Mouse (Mus musculus) kidney, embryonic 15.5 days (tissue): ENCODE results near the gene Ercc2. TPM values are rescaled to one million over a fixed set of nuclear protein-coding genes. Genes with fewer than 3 reads are reported as not detected.

Experiments used
- ATAC-seq: fragments of 200-750 bp; cut with Nextera tagmentation; replicated peaks from 2 replicates; pipeline ENCODE4 v1.8.0; 2017; ENCODE audit warnings: moderate TSS enrichment; ENCODE audit not compliant: low FRiP score
- H3K27ac ChIP-seq: fragments of 300-500 bp; sonication (generic); 2 replicates; pipeline ENCODE4 v1.5.1; 2015; ENCODE audit warnings: mild to moderate bottlenecking, inconsistent platforms
- H3K27me3 ChIP-seq: fragments of 300-500 bp; sonication (generic); 2 replicates; pipeline ENCODE4 v1.6.1; 2015; ENCODE audit warnings: inconsistent platforms
- H3K36me3 ChIP-seq: fragments of 300-500 bp; sonication (generic); 2 replicates; pipeline ENCODE4 v1.6.1; 2015; ENCODE audit warnings: inconsistent platforms
- H3K4me1 ChIP-seq: fragments of 300-500 bp; sonication (generic); 2 replicates; pipeline ENCODE4 v1.6.1; 2015; ENCODE audit warnings: inconsistent platforms
- H3K4me2 ChIP-seq: fragments of 300-500 bp; sonication (generic); 2 replicates; pipeline ENCODE4 v1.6.1; 2015; ENCODE audit warnings: moderate library complexity, mild to moderate bottlenecking, inconsistent platforms
- H3K4me3 ChIP-seq: fragments of 300-500 bp; sonication (generic); replicated peaks from 2 replicates; pipeline ENCODE4 v1.5.1; 2015; ENCODE audit warnings: mild to moderate bottlenecking, inconsistent platforms
- H3K9ac ChIP-seq: fragments of 300-500 bp; sonication (generic); 2 replicates; pipeline ENCODE4 v1.6.1; 2015; ENCODE audit warnings: mild to moderate bottlenecking, inconsistent platforms
- H3K9me3 ChIP-seq: fragments of 300-500 bp; sonication (generic); replicated peaks from 2 replicates; pipeline ENCODE4 v1.6.1; 2016; ENCODE audit warnings: inconsistent platforms
- WGBS: fragments of 180-500 bp; shearing (Covaris S2); methylation state at CpG from one replicate; pipeline ENCODE4 v1.1.7; 2015; ENCODE audit warnings: mixed read lengths; 5-methylcytosine and 5-hydroxymethylcytosine counted together
- polyA plus RNA-seq: library from polyadenylated mRNA; unstranded; fragments of >200 nt; fragmentation: Nextera tagmentation; extraction: Ambion mirVana; gene quantifications from 2 replicates; pipeline ENCODE4 v1.2.1, GENCODE M21; 2015

The Ercc2 gene
- polyA plus RNA-seq, 1 experiment from 2014 or later, result 19.5 TPM

- Histone ChIP-seq H3K9me3 (no peaks in the 10 kb centered on the region), H3K9ac (no peak overlapping the region), H3K4me1 (peaks cover 13% of the 10 kb centered on the region), H3K27me3 (peaks cover 49% of the 10 kb centered on the region), H3K4me3 (no peak overlapping the region), H3K27ac (no peak overlapping the region), H3K36me3 (no peaks in the 10 kb centered on the region), H3K4me2 (no peak overlapping the region)
- WGBS, result 66% methylated on average over 15 of the region's 15 CpGs
- no peak for ATAC-seq
These were observed 34.8 kb downstream of the Ercc2 start for GRCm38 (mm10) chr7:19416590-19416989.

- H3K27ac ChIP-seq, result no peak overlapping the region
- no peak overlapping the region for H3K9ac ChIP-seq
- peaks cover 13% of the 10 kb centered on the region for H3K4me1 ChIP-seq
- no peak for ATAC-seq
- peaks cover 4% of the 10 kb centered on the region for H3K36me3 ChIP-seq
- 5% methylated on average over 28 of the region's 28 CpGs for WGBS
- peak overlapping the region; percentile 50 for H3K4me2 ChIP-seq
- peaks cover 62% of the 10 kb centered on the region for H3K27me3 ChIP-seq
- H3K4me3 ChIP-seq, result peak overlapping the region; percentile 22
- H3K9me3 ChIP-seq, result no peaks in the 10 kb centered on the region
These were observed 38.3 kb downstream of the Ercc2 start for GRCm38 (mm10) chr7:19420121-19420520.

DNA sequence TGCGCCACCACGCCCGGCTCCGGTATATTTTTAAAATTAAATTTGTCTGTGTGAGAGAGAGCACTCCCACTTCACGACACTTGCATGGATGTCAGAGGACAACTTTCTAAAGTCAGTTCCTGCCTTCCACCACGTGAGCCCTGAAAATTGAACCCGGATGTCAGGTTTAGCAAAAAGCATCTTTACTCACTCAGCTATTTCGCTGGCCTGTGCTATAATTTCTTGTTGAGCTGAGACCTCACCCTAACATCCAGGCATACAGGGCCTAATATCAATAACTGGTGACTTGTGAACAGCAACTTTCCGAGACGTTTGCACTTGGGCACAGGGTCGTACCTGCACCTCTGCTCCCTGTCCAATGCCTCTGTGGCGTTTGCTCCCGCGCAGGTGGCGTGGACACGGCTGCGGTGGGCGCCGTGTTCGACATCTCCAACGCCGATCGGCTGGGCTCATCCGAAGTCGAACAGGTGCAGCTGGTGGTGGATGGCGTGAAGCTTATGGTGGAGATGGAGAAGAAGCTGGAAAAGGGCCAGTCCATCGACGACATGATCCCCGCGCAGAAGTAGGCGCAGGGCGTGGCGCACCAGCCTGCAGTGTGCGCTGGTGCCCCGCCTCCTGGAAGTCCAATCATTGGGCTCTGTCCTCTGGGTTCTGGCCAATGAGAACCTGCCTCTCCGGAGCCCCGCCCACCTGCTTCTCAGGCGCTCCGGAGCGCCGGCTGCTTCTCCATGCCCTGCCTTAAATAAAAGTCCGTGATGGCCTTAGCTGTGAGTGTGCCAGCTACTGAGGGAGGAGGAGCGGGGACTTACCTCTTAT is 39.2 kb downstream of the Ercc2 start:
- Histone ChIP-seq H3K27me3 (peaks cover 62% of the 10 kb centered on the region), H3K36me3 (peaks cover 13% of the 10 kb centered on the region), H3K4me3 (peak overlapping the region; percentile 38), H3K27ac (no peak overlapping the region), H3K4me2 (peak overlapping the region; percentile 66), H3K9me3 (no peaks in the 10 kb centered on the region), H3K9ac (no peak overlapping the region), H3K4me1 (peaks cover 13% of the 10 kb centered on the region)
- WGBS, result 12% methylated on average over 43 of the region's 43 CpGs
- peak; percentile 96 for ATAC-seq

- peaks cover 13% of the 10 kb centered on the region for H3K4me1 ChIP-seq
- H3K9me3 ChIP-seq, result no peaks in the 10 kb centered on the region
- no peak overlapping the region for H3K4me2 ChIP-seq
- H3K27me3 ChIP-seq, result peaks cover 48% of the 10 kb centered on the region
- ATAC-seq, result no peak
- H3K36me3 ChIP-seq, result peaks cover 33% of the 10 kb centered on the region
- no peak overlapping the region for H3K27ac ChIP-seq
- no peak overlapping the region for H3K9ac ChIP-seq
- no peak overlapping the region for H3K4me3 ChIP-seq
- WGBS, result 91% methylated on average over 3 of the region's 3 CpGs
These were observed 41.3 kb downstream of the Ercc2 start for GRCm38 (mm10) chr7:19423083-19423482.

- WGBS, result 64% methylated on average over 4 of the region's 4 CpGs
- Histone ChIP-seq H3K9me3 (no peaks in the 10 kb centered on the region), H3K27me3 (peaks cover 39% of the 10 kb centered on the region)
These were observed 42.2 kb downstream of the Ercc2 start for GRCm38 (mm10) chr7:19424051-19424450.

DNA sequence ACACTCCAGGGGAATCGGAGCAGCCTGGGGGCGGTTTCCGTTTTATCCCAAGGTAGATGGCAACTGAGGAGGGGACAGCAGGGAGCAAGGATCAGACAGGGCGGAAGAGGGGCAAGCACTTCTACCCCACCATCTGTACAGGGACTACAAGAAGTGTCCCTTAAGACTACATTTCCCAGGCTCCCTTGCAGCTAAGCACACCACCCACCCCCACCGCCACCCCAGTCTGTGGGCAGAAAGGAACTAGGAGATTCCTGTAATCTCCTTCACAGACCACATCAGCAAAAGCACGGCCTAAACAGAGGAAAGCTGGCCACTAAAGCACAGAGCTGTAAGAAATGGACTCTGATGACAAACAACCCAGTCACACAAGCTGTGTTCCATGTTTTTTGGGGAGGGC is 44.5 kb downstream of the Ercc2 start:
- Histone ChIP-seq H3K27me3 (peaks cover 16% of the 10 kb centered on the region), H3K4me2 (no peak overlapping the region), H3K9me3 (no peaks in the 10 kb centered on the region), H3K9ac (no peak overlapping the region), H3K36me3 (peaks cover 66% of the 10 kb centered on the region), H3K27ac (no peak overlapping the region), H3K4me1 (peaks cover 2% of the 10 kb centered on the region), H3K4me3 (no peak overlapping the region)
- ATAC-seq, result no peak
- 65% methylated on average over 6 of the region's 6 CpGs for WGBS

More at GRCm38 (mm10) chr7:19424051-19424450, 42.2 kb downstream of the Ercc2 start:
- Histone ChIP-seq H3K9ac (no peak overlapping the region), H3K4me3 (no peak overlapping the region), H3K4me1 (peaks cover 13% of the 10 kb centered on the region), H3K27ac (no peak overlapping the region), H3K4me2 (no peak overlapping the region), H3K36me3 (peaks cover 43% of the 10 kb centered on the region)
- no peak for ATAC-seq

- WGBS, result 91% methylated on average over 6 of the region's 6 CpGs
- no peak overlapping the region for H3K27ac ChIP-seq
- no peaks in the 10 kb centered on the region for H3K9me3 ChIP-seq
- no peak overlapping the region for H3K4me2 ChIP-seq
- H3K4me3 ChIP-seq, result no peak overlapping the region
- H3K9ac ChIP-seq, result no peak overlapping the region
- no peak for ATAC-seq
- peaks cover 72% of the 10 kb centered on the region for H3K36me3 ChIP-seq
- H3K27me3 ChIP-seq, result peaks cover 10% of the 10 kb centered on the region
- H3K4me1 ChIP-seq, result no peaks in the 10 kb centered on the region
These were observed 45.1 kb downstream of the Ercc2 start for GRCm38 (mm10) chr7:19426888-19427287.

- no peak overlapping the region for H3K4me2 ChIP-seq
- H3K36me3 ChIP-seq, result peaks cover 84% of the 10 kb centered on the region
- peaks cover 4% of the 10 kb centered on the region; the same call in 1 of the 2 replicates for H3K9me3 ChIP-seq
- ATAC-seq, result no peak
- no peaks in the 10 kb centered on the region for H3K27me3 ChIP-seq
- no peak overlapping the region for H3K9ac ChIP-seq
- no peaks in the 10 kb centered on the region for H3K4me1 ChIP-seq
- no peak overlapping the region for H3K27ac ChIP-seq
- WGBS, result 72% methylated on average over 15 of the region's 15 CpGs
- no peak overlapping the region for H3K4me3 ChIP-seq
These were observed 46.3 kb downstream of the Ercc2 start for GRCm38 (mm10) chr7:19427999-19428650.

DNA sequence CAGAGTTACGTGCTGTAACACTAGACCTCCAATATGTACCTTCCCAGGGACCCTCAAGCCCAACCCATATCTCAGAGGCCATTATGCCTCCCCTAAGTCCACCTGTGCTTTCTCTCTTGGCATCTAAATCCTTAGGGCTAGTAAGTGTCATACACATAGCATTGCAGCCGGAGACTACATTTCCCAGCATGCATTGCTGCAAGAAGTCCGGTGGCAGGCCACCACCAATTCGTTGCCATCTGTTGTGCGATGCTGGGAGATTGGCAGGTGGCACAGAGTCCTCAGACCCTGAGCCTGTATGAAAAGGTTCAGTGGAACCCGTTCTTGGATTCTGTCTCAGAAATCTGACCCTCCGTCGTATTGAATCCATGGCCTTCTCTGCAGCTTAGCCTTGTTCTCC is 47.9 kb downstream of the Ercc2 start:
- ATAC-seq, result no peak
- Histone ChIP-seq H3K27me3 (no peaks in the 10 kb centered on the region), H3K9me3 (peaks cover 4% of the 10 kb centered on the region; the same call in 1 of the 2 replicates), H3K9ac (no peak overlapping the region), H3K4me1 (no peaks in the 10 kb centered on the region), H3K27ac (no peak overlapping the region), H3K4me3 (no peak overlapping the region), H3K4me2 (no peak overlapping the region), H3K36me3 (peaks cover 100% of the 10 kb centered on the region)
- WGBS, result 78% methylated on average over 8 of the region's 8 CpGs

DNA sequence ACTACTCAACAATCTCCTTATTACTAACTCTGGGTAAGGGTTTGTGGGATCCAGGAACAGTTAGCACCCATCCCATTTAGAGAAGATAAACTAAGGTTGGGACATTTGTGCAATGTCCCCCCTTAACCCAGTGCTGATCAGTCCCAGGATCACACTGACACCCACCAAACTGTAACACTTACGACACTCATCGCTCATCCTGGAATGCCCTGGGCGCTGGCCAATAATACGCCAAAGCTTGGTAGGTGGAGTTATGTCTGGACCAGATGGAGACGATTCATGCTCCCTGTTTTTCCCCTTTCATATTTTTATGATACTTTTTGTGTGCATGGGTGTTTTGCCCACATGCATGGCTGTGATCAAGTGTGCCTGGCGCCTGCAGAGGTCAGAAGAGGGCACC is 48.6 kb downstream of the Ercc2 start:
- peaks cover 100% of the 10 kb centered on the region for H3K36me3 ChIP-seq
- H3K4me2 ChIP-seq, result no peak overlapping the region
- no peak overlapping the region for H3K27ac ChIP-seq
- no peak for ATAC-seq
- 89% methylated on average over 6 of the region's 6 CpGs for WGBS
- H3K9me3 ChIP-seq, result peaks cover 4% of the 10 kb centered on the region; the same call in 1 of the 2 replicates
- no peak overlapping the region for H3K9ac ChIP-seq
- no peaks in the 10 kb centered on the region for H3K27me3 ChIP-seq
- no peak overlapping the region for H3K4me3 ChIP-seq
- no peaks in the 10 kb centered on the region for H3K4me1 ChIP-seq

- H3K9ac ChIP-seq, result no peak overlapping the region
- H3K4me3 ChIP-seq, result no peak overlapping the region
- ATAC-seq, result no peak
- H3K27me3 ChIP-seq, result no peaks in the 10 kb centered on the region
- peaks cover 4% of the 10 kb centered on the region; the same call in 1 of the 2 replicates for H3K9me3 ChIP-seq
- H3K4me2 ChIP-seq, result no peak overlapping the region
- H3K27ac ChIP-seq, result no peak overlapping the region
- H3K36me3 ChIP-seq, result peaks cover 100% of the 10 kb centered on the region
- H3K4me1 ChIP-seq, result no peaks in the 10 kb centered on the region
- 95% methylated on average over 2 of the region's 2 CpGs for WGBS
These were observed 50.7 kb downstream of the Ercc2 start for GRCm38 (mm10) chr7:19432475-19432874.

DNA sequence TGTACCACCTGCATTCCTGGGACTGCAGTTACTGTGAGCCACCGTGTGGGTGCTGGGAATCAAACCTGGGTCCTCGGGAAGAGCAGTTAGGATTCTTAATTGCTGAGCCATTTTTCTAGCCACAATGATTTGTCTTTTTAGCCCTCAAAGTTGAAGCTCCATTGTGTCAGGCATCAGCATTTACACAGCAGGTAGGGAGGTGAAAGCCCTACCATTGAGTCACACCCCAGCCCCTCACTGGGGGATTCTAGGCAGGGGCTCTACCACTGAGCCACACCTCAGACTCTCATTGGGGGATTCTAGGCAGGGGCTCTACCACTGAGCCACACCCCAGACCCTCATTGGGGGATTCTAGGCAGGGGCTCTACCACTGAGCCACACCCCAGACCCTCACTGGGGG is 54.5 kb downstream of the Ercc2 start:
- peaks cover 99% of the 10 kb centered on the region for H3K36me3 ChIP-seq
- 98% methylated on average over 2 of the region's 2 CpGs for whole genome bisulfite sequencing

More for the DNA sequence above, 54.5 kb downstream of the Ercc2 start:
- Histone ChIP-seq H3K4me2 (no peak overlapping the region), H3K9ac (no peak overlapping the region), H3K9me3 (peaks cover 4% of the 10 kb centered on the region; the same call in 1 of the 2 replicates), H3K4me1 (no peaks in the 10 kb centered on the region), H3K27me3 (no peaks in the 10 kb centered on the region), H3K4me3 (no peak overlapping the region), H3K27ac (no peak overlapping the region)
- no peak for ATAC-seq
